Mouse (Mus musculus): ENCODE results near the gene Cnih3.

DNA sequence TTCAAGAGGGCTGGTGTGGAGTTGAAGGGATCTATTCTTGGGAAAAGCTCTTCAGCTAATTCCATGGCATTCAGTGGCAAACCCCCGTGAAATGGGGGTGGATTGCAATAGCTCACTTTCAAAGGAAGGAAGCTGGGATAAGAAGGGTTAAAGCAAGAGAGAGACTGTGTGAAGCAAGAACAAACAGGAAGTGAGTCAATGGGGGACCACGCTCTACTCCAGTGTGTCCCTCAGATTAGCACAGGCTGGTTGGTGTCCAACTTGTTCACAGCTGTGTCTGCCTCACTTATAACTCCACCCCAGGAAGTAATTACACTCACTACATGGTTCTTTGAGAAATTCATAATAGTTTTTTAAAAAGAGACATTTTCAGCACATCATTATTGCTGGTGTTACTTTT lies 19.8 kb upstream of the Cnih3 start:
- TF ChIP-seq CTCF (IDR thresholded peaks at IDR 0.05; ENCODE audit: low read depth, low read length) (no peak), POLR2AphosphoS5 (IDR thresholded peaks at IDR 0.05; ENCODE audit: insufficient replicate concordance, low read depth, low read length) (no peak), GATA1 (IDR thresholded peaks at IDR 0.05; ENCODE audit: borderline replicate concordance, low read length) (no peak), TAL1 (conservative IDR thresholded peaks at IDR 0.05; ENCODE audit: low read depth, low read length) (no peak)

Measured in G1E (cell line).